In the genomic region with DNA sequence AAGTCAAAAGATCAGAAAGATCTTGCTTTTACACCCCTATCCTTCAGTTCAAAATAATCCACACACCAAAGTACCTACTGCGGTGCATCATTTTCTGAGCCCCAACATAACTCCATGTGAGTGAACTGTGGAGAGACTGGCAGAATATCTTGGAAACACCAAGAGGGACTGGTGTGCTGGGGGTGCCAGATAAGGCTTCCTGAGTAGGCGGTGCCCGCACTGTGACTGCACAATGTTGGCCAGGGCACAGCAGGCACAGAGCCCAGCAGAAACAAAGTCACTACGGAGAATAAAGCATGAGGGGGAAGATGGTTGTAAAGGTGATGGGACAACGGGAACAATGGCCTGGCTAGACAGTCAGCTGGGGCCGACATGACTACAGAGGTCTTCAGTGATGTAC, we compare ENCODE assay signal across 9 mouse cellular contexts.
DNase-seq lines count a peak whose midpoint lies in the region; ATAC-seq and TF ChIP-seq lines count a peak whose summit lies in the region.
"Had no signal": no experiment of that assay in that cellular context is flagged by ENCODE, and none has a peak within 500 bp of the region (broad histone marks: within the 10 kb centered on the region; RNA-seq: fewer than 3 reads in every experiment).

No protein-coding gene starts in this region.

- TF ChIP-seq POLR2A in lung, adult 2 months (IDR thresholded peaks at IDR 0.05; ENCODE audit: borderline replicate concordance, extremely low read depth, low read depth, low read length) = no peak

- 43% methylated on average over 6 of the region's 6 CpGs for WGBS in lung, adult 2 months
- 75% methylated on average over 6 of the region's 6 CpGs for WGBS in stomach, postnatal 0 days
- 71% methylated on average over 6 of the region's 6 CpGs for WGBS in midbrain, postnatal 0 days

- TF ChIP-seq CTCF in lung, adult 2 months (IDR thresholded peaks at IDR 0.05; ENCODE audit: insufficient read depth, low read length) = no peak
- TF ChIP-seq CTCF in stomach, postnatal 0 days (IDR thresholded peaks at IDR 0.05; ENCODE audit: low read depth) = no peak
- no peak for TF ChIP-seq CTCF in midbrain, postnatal 0 days (IDR thresholded peaks at IDR 0.05)

- no peaks in the 10 kb centered on the region for H3K9me3 ChIP-seq in stomach, postnatal 0 days (ENCODE audit: control insufficient read depth, low read length)
- H3K9me3 ChIP-seq in midbrain, postnatal 0 days (ENCODE audit: low read length) = no peaks in the 10 kb centered on the region

- ATAC-seq in erythroid progenitor cell, adult 5-6 weeks (replicated peaks; ENCODE audit: low FRiP score, poor library complexity, severe bottlenecking) = peak; percentile 85
- ATAC-seq in stomach, postnatal 0 days (ENCODE audit: low FRiP score, low TSS enrichment) = peak; percentile 40; the same call in 1 of the 2 replicates
- ATAC-seq in cerebellum, adult (ENCODE audit: insufficient number of reproducible peaks, low FRiP score, low TSS enrichment) = no peak
- ATAC-seq in midbrain, postnatal 0 days (ENCODE audit: low FRiP score) = no peak

- TF ChIP-seq EP300 in stomach, postnatal 0 days (optimal IDR thresholded peaks at IDR 0.05) = no peak

- H3K9ac ChIP-seq in stomach, postnatal 0 days (ENCODE audit: low read length) = no peak overlapping the region
- H3K9ac ChIP-seq in midbrain, postnatal 0 days (replicated peaks; ENCODE audit: low read length, poor library complexity, severe bottlenecking) = no peak overlapping the region

- H3K4me1 ChIP-seq in lung, adult 2 months (ENCODE audit: control insufficient read depth, insufficient read depth, low read length) = peaks cover 31% of the 10 kb centered on the region
- H3K4me1 ChIP-seq in stomach, postnatal 0 days (replicated peaks; ENCODE audit: control insufficient read depth, insufficient read depth) = 0 out of 2 replicates have a peak, but pooled peaks cover 5% of the 10 kb centered on the region
- no peaks in the 10 kb centered on the region for H3K4me1 ChIP-seq in midbrain, postnatal 0 days (ENCODE audit: insufficient read depth, low read length)

- no peak overlapping the region for H3K4me2 ChIP-seq in stomach, postnatal 0 days (replicated peaks; ENCODE audit: low read depth)
- no peak overlapping the region for H3K4me2 ChIP-seq in midbrain, postnatal 0 days (ENCODE audit: low read depth, low read length, poor library complexity, severe bottlenecking)

- peak; percentile 50 for DNase-seq in kidney, postnatal 10 days
- no peak for DNase-seq in kidney, adult 11 months
- peak; percentile 54 for DNase-seq in lung, adult 2 months
- DNase-seq in stomach, postnatal 0 days (ENCODE audit: low spot score) = no peak
- DNase-seq in urinary bladder, adult 2 months (ENCODE audit: low spot score) = no peak
- DNase-seq in midbrain, postnatal 0 days (ENCODE audit: low spot score) = no peak
- DNase-seq: right cerebral cortex, postnatal 4 days had no signal

- no peaks in the 10 kb centered on the region for H3K27me3 ChIP-seq in stomach, postnatal 0 days (ENCODE audit: control insufficient read depth, insufficient read depth, low read length)
- H3K27me3 ChIP-seq in midbrain, postnatal 0 days (ENCODE audit: insufficient read depth, low read length) = no peaks in the 10 kb centered on the region

- no peak overlapping the region for H3K27ac ChIP-seq in stomach, postnatal 0 days (replicated peaks)
- H3K27ac ChIP-seq in midbrain, postnatal 0 days (ENCODE audit: low read depth, low read length) = no peak overlapping the region

- no peaks in the 10 kb centered on the region for H3K36me3 ChIP-seq in stomach, postnatal 0 days (ENCODE audit: control insufficient read depth, insufficient read depth, low read length)
- H3K36me3 ChIP-seq in midbrain, postnatal 0 days (ENCODE audit: insufficient read depth, low read length) = no peaks in the 10 kb centered on the region

- no peak overlapping the region for H3K4me3 ChIP-seq in lung, adult 2 months (replicated peaks; ENCODE audit: extremely low read depth, low read depth, low read length)
- no peak overlapping the region for H3K4me3 ChIP-seq in stomach, postnatal 0 days (ENCODE audit: low read depth, low read length)
- no peak overlapping the region for H3K4me3 ChIP-seq in midbrain, postnatal 0 days (ENCODE audit: low read depth, low read length)

Comparison
In these comparisons a context has a peak if more than half of its experiments do, and no peak if none do; other contexts are left out.
1. DNase-seq: peak in kidney, postnatal 10 days (single experiment) and lung, adult 2 months (single experiment); none in kidney, adult 11 months (single experiment), stomach, postnatal 0 days (single experiment), urinary bladder, adult 2 months (single experiment) and midbrain, postnatal 0 days (single experiment).
2. ATAC-seq: peak in erythroid progenitor cell, adult 5-6 weeks (single experiment) and stomach, postnatal 0 days (single experiment); none in cerebellum, adult (single experiment) and midbrain, postnatal 0 days (single experiment).